Mouse (Mus musculus): ENCODE data around the gene St6galnac4. TPM values are rescaled to one million over a fixed set of nuclear protein-coding genes. Genes with fewer than 3 reads are reported as not detected.

The St6galnac4 gene
- polyA plus RNA-seq, 1 experiment from 2014 or later, result 18.9 TPM

GRCm38 (mm10) chr2:32633660-32634059 lies 46.8 kb downstream of the St6galnac4 start:
- Histone ChIP-seq H3K4me3 (no peak overlapping the region), H3K36me3 (no peaks in the 10 kb centered on the region), H3K9ac (no peak overlapping the region), H3K27me3 (replicated peaks) (no peaks in the 10 kb centered on the region), H3K4me2 (no peak overlapping the region), H3K27ac (no peak overlapping the region), H3K9me3 (replicated peaks) (no peaks in the 10 kb centered on the region), H3K4me1 (peaks cover 16% of the 10 kb centered on the region)
- no peak for ATAC-seq
- 79% methylated on average over 5 of the region's 5 CpGs for WGBS (ENCODE audit: insufficient replicate concordance)

DNA sequence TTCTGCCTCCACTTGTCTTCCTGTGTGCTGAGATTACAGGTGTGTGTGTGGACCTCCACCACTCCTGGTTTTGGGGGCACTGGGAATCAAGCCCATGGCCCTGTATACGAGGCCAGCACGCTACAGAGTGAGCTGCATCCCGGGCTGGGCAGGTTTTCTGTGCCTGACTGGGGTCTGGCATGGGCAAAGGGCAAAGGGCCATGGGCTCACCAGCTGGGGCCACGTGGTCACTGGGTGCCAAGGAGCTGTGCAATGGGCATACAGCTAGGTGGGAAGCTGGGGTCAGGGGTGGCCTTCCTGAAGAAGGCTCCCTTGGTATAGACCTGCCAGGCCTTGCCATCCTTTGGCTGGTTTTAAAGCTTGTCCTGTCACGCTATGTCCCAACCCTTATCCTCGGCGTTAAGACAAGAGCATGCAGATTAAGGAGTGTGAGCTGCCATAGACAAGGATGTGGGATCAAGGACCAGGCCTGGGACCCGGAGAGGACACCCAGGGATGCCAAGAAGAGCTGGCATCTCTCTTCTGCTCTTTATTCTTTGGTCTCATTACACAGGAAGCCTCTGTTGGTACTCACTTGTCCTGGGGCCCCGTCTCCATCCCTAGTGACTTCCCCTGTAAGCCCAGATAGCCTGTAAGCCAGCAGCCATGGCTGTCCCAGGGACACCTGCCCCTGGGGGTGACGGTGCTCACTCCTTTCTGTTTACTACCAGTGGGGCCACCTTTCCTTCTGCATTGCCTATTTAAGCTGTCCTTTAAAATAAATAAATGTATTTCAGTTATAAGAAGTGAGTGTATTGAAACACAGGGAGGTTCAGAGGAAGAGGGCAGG lies 47.6 kb downstream of the St6galnac4 start:
- no peak overlapping the region for H3K4me2 ChIP-seq
- H3K9ac ChIP-seq, result no peak overlapping the region
- H3K4me1 ChIP-seq, result peaks cover 19% of the 10 kb centered on the region
- H3K27me3 ChIP-seq (replicated peaks), result no peaks in the 10 kb centered on the region
- no peaks in the 10 kb centered on the region for H3K9me3 ChIP-seq (replicated peaks)
- H3K27ac ChIP-seq, result no peak overlapping the region
- no peaks in the 10 kb centered on the region for H3K36me3 ChIP-seq
- 67% methylated on average over 10 of the region's 10 CpGs for WGBS (ENCODE audit: insufficient replicate concordance)
- no peak for ATAC-seq
- H3K4me3 ChIP-seq, result no peak overlapping the region

DNA sequence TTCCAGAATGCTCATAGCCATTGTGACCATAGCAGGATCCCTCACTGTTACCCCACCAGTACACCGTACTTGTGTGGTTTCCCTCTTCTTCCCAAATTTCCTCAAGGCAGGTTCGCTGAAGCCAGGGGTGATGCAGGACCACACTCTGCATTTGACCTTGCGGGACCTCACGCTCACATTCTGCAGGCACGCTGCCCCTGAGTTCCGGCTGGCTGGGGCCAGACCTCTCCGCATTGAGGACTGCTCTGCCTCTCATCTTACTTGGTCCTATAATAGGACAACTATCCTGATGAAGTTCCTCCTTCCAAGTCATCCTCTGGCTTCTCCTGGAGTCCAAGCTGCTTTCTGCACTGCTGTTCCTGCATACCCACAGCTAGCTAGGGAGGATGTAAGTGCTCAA lies 49.7 kb downstream of the St6galnac4 start:
- no peaks in the 10 kb centered on the region for H3K27me3 ChIP-seq (replicated peaks)
- peaks cover 29% of the 10 kb centered on the region for H3K4me1 ChIP-seq
- no peak overlapping the region for H3K4me2 ChIP-seq
- H3K36me3 ChIP-seq, result no peaks in the 10 kb centered on the region
- ATAC-seq, result no peak
- WGBS (ENCODE audit: insufficient replicate concordance), result 81% methylated on average over 7 of the region's 7 CpGs
- H3K9ac ChIP-seq, result no peak overlapping the region
- no peak overlapping the region for H3K27ac ChIP-seq
- no peak overlapping the region for H3K4me3 ChIP-seq
- no peaks in the 10 kb centered on the region for H3K9me3 ChIP-seq (replicated peaks)

GRCm38 (mm10) chr2:32637778-32638281 lies 50.9 kb downstream of the St6galnac4 start:
- 26% methylated on average over 11 of the region's 11 CpGs for WGBS (ENCODE audit: insufficient replicate concordance)
- no peak overlapping the region for H3K4me2 ChIP-seq
- no peak overlapping the region; the same call in 1 of the 2 replicates for H3K9ac ChIP-seq
- H3K4me1 ChIP-seq, result peaks cover 24% of the 10 kb centered on the region
- no peaks in the 10 kb centered on the region for H3K9me3 ChIP-seq (replicated peaks)
- H3K4me3 ChIP-seq, result no peak overlapping the region
- H3K36me3 ChIP-seq, result no peaks in the 10 kb centered on the region
- H3K27me3 ChIP-seq (replicated peaks), result no peaks in the 10 kb centered on the region
- ATAC-seq, result peak; percentile 69
- H3K27ac ChIP-seq, result 0 out of 2 replicates have a peak overlapping the region, but pooled peaks have one; percentile 12

DNA sequence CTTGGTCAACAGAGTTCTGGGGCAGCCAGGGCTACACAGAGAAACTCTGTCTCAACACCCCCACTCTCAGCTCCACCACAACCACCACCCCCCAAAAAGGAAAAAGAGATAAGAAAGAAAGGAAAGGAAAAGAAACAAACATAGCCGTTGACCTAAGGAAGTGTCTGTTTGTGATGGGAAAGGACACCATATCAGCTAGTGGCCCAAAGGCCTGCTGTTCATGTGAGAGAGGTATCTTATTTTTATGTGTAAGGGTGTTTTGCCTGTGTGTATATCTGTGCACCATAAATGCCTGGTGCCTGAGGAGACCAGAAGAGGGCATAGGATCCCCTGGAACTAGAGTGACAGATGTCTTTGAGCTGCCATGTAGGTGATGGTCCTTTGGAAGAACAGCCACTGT lies 52.7 kb downstream of the St6galnac4 start:
- H3K9me3 ChIP-seq (replicated peaks), result no peaks in the 10 kb centered on the region
- no peaks in the 10 kb centered on the region for H3K36me3 ChIP-seq
- no peaks in the 10 kb centered on the region for H3K27me3 ChIP-seq (replicated peaks)
- no peak overlapping the region for H3K4me3 ChIP-seq
- peak overlapping the region; percentile 34 for H3K27ac ChIP-seq
- 21% methylated on average over 1 of the region's 1 CpGs for WGBS (ENCODE audit: insufficient replicate concordance)
- H3K4me2 ChIP-seq, result no peak overlapping the region
- H3K4me1 ChIP-seq, result peaks cover 39% of the 10 kb centered on the region
- no peak overlapping the region for H3K9ac ChIP-seq
- no peak for ATAC-seq

GRCm38 (mm10) chr2:32640550-32641051 lies 53.7 kb downstream of the St6galnac4 start:
- no peaks in the 10 kb centered on the region for H3K36me3 ChIP-seq
- H3K27me3 ChIP-seq (replicated peaks), result no peaks in the 10 kb centered on the region
- no peak overlapping the region for H3K4me2 ChIP-seq
- no peak overlapping the region for H3K9ac ChIP-seq
- H3K4me1 ChIP-seq, result peaks cover 49% of the 10 kb centered on the region
- 55% methylated on average over 6 of the region's 6 CpGs for WGBS (ENCODE audit: insufficient replicate concordance)
- H3K27ac ChIP-seq, result no peak overlapping the region
- no peak for ATAC-seq
- no peaks in the 10 kb centered on the region for H3K9me3 ChIP-seq (replicated peaks)
- no peak overlapping the region for H3K4me3 ChIP-seq

DNA sequence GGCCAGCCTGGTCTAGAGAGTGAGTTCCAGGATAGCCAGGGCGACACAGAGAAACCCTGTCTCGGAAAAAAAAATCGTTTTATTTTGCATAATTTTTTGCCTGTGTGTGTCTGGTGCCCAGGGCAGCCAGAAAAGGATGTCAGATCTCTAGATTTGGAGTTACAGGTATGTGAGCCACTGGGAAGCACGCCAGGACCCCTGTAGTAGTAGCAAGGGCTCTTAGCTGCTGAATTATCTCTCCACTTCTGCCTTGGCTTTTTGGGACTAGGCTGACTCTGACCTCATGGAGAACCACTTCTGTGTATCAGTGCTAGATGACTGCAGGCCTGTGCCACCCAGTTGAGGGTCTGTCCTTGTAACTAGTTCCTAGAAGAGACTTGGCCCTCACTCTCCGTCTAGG lies 54.9 kb downstream of the St6galnac4 start:
- no peak overlapping the region for H3K4me2 ChIP-seq
- no peak for ATAC-seq
- no peaks in the 10 kb centered on the region for H3K36me3 ChIP-seq
- no peaks in the 10 kb centered on the region for H3K27me3 ChIP-seq (replicated peaks)
- no peak overlapping the region for H3K27ac ChIP-seq
- no peak overlapping the region for H3K9ac ChIP-seq
- H3K4me1 ChIP-seq, result peaks cover 61% of the 10 kb centered on the region
- 62% methylated on average over 5 of the region's 5 CpGs for WGBS (ENCODE audit: insufficient replicate concordance)
- no peaks in the 10 kb centered on the region for H3K9me3 ChIP-seq (replicated peaks)
- H3K4me3 ChIP-seq, result no peak overlapping the region

GRCm38 (mm10) chr2:32642813-32643212 lies 55.9 kb downstream of the St6galnac4 start:
- H3K27me3 ChIP-seq (replicated peaks), result no peaks in the 10 kb centered on the region
- H3K4me3 ChIP-seq, result no peak overlapping the region
- 69% methylated on average over 7 of the region's 7 CpGs for WGBS (ENCODE audit: insufficient replicate concordance)
- H3K27ac ChIP-seq, result peak overlapping the region; percentile 2; the same call in 1 of the 2 replicates
- no peaks in the 10 kb centered on the region for H3K36me3 ChIP-seq
- ATAC-seq, result no peak
- peaks cover 60% of the 10 kb centered on the region for H3K4me1 ChIP-seq
- no peaks in the 10 kb centered on the region for H3K9me3 ChIP-seq (replicated peaks)
- H3K4me2 ChIP-seq, result no peak overlapping the region
- no peak overlapping the region for H3K9ac ChIP-seq

DNA sequence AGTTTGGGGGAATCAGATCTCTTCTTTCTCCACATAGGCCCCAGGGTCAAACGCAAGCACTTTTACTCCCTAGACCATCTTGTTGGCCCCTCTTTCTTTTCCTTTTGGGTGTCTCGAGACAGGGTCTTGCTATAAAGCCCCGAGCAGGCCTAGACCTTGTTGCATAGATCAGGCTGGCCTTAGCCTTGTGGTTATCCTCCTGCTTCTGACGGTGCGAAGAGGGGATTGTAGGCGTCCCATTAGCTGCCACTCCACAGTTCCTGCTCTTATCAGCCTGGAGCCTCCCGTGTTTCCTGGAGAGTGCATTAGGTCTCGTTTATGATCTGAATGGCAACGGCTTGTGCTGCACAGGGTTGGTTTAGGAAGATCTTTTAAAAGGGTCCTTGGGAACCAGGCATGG lies 57.2 kb downstream of the St6galnac4 start:
- peak overlapping the region; percentile 53 for H3K27ac ChIP-seq
- peak overlapping the region; percentile 31; the same call in 1 of the 2 replicates for H3K4me2 ChIP-seq
- no peaks in the 10 kb centered on the region for H3K36me3 ChIP-seq
- H3K9ac ChIP-seq, result no peak overlapping the region
- WGBS (ENCODE audit: insufficient replicate concordance), result 34% methylated on average over 9 of the region's 9 CpGs
- no peak overlapping the region for H3K4me3 ChIP-seq
- peaks cover 58% of the 10 kb centered on the region for H3K4me1 ChIP-seq
- ATAC-seq, result no peak
- H3K27me3 ChIP-seq (replicated peaks), result no peaks in the 10 kb centered on the region
- no peaks in the 10 kb centered on the region for H3K9me3 ChIP-seq (replicated peaks)

GRCm38 (mm10) chr2:32644799-32645475 lies 58.0 kb downstream of the St6galnac4 start:
- Histone ChIP-seq H3K36me3 (no peaks in the 10 kb centered on the region), H3K27me3 (replicated peaks) (no peaks in the 10 kb centered on the region), H3K9me3 (replicated peaks) (no peaks in the 10 kb centered on the region), H3K4me2 (peak overlapping the region; percentile 31), H3K27ac (peak overlapping the region; percentile 53), H3K4me3 (no peak overlapping the region), H3K4me1 (peaks cover 50% of the 10 kb centered on the region), H3K9ac (peak overlapping the region; percentile 10; the same call in 1 of the 2 replicates)
- ATAC-seq, result peak; percentile 80
- WGBS (ENCODE audit: insufficient replicate concordance), result 42% methylated on average over 8 of the region's 8 CpGs

GRCm38 (mm10) chr2:32645647-32646046 lies 58.8 kb downstream of the St6galnac4 start:
- no peak for ATAC-seq
- 77% methylated on average over 3 of the region's 3 CpGs for WGBS (ENCODE audit: insufficient replicate concordance)
- peak overlapping the region; percentile 61 for H3K4me2 ChIP-seq
- peaks cover 3% of the 10 kb centered on the region; the same call in 1 of the 2 replicates for H3K36me3 ChIP-seq
- peaks cover 50% of the 10 kb centered on the region for H3K4me1 ChIP-seq
- H3K9me3 ChIP-seq (replicated peaks), result no peaks in the 10 kb centered on the region
- H3K27ac ChIP-seq, result peak overlapping the region; percentile 53
- H3K9ac ChIP-seq, result no peak overlapping the region
- no peak overlapping the region for H3K4me3 ChIP-seq
- no peaks in the 10 kb centered on the region for H3K27me3 ChIP-seq (replicated peaks)

Measured in liver, embryonic 12.5 days (tissue).